Mouse (Mus musculus): ENCODE results near the gene Fbxl13. TPM values are rescaled to one million over a fixed set of nuclear protein-coding genes. Genes with fewer than 3 reads are reported as not detected.

Gene Fbxl13
- total RNA-seq, 1 experiment: not detected

GRCm38 (mm10) chr5:21485197-21485829, 160.1 kb downstream of the Fbxl13 start:
- TF ChIP-seq CHD2 (IDR thresholded peaks at IDR 0.05; ENCODE audit: low read depth, low read length) (no peak), ZNF384 (IDR thresholded peaks at IDR 0.05; ENCODE audit: low read depth, low read length) (no peak), HCFC1 (IDR thresholded peaks at IDR 0.05; ENCODE audit: borderline replicate concordance, insufficient read depth, low read length) (no peak), MAFK (IDR thresholded peaks at IDR 0.05; ENCODE audit: insufficient read depth, low read depth, low read length) (no peak), ZC3H11A (IDR thresholded peaks at IDR 0.05; ENCODE audit: borderline replicate concordance, low read depth, low read length) (no peak)
- in situ Hi-C loops (cut with MboI; ENCODE audit: low sequenced_read_pairs in 2 of 2, unreplicated experiment in 2 of 2): no loop called here
- H3K4me3 ChIP-seq (ENCODE audit: insufficient read depth in 1 of 2, low read depth in 1 of 2, low read length in 2 of 2, poor library complexity in 1 of 2, severe bottlenecking in 1 of 2): no peak overlapping the region

GRCm38 (mm10) chr5:21483275-21483674, 162.2 kb downstream of the Fbxl13 start:
- TF ChIP-seq HCFC1 (IDR thresholded peaks at IDR 0.05; ENCODE audit: borderline replicate concordance, insufficient read depth, low read length) (no peak), ZC3H11A (IDR thresholded peaks at IDR 0.05; ENCODE audit: borderline replicate concordance, low read depth, low read length) (no peak), MAFK (IDR thresholded peaks at IDR 0.05; ENCODE audit: insufficient read depth, low read depth, low read length) (no peak), ZNF384 (IDR thresholded peaks at IDR 0.05; ENCODE audit: low read depth, low read length) (no peak), CHD2 (IDR thresholded peaks at IDR 0.05; ENCODE audit: low read depth, low read length) (no peak)
- no peaks in the 10 kb centered on the region for H3K4me1 ChIP-seq (ENCODE audit: control insufficient read depth in 2 of 2, insufficient read depth in 2 of 2, low read length in 2 of 2, poor library complexity in 1 of 2)
- no peak for DNase-seq (ENCODE audit: low read depth, low spot score)
- H3K9me3 ChIP-seq (ENCODE audit: control insufficient read depth, insufficient read depth, low read depth, low read length): no peaks in the 10 kb centered on the region
- H3K4me3 ChIP-seq (ENCODE audit: insufficient read depth in 1 of 2, low read depth in 1 of 2, low read length in 2 of 2, poor library complexity in 1 of 2, severe bottlenecking in 1 of 2): no peak overlapping the region
- H3K9ac ChIP-seq (ENCODE audit: insufficient read depth, low read depth, low read length, poor library complexity, severe bottlenecking): no peak overlapping the region
- peaks cover 5% of the 10 kb centered on the region; the same call in 1 of the 2 replicates for H3K36me3 ChIP-seq (ENCODE audit: control insufficient read depth, insufficient read depth, low read length, poor library complexity, severe bottlenecking)
- in situ Hi-C loops (cut with MboI; ENCODE audit: low sequenced_read_pairs in 2 of 2, unreplicated experiment in 2 of 2): no loop called here
- no peak overlapping the region for H3K27ac ChIP-seq (ENCODE audit: insufficient read depth, low read depth, low read length, poor library complexity, severe bottlenecking)

More at GRCm38 (mm10) chr5:21485197-21485829, 160.1 kb downstream of the Fbxl13 start:
- peaks cover 5% of the 10 kb centered on the region; the same call in 1 of the 2 replicates for H3K36me3 ChIP-seq (ENCODE audit: control insufficient read depth, insufficient read depth, low read length, poor library complexity, severe bottlenecking)
- no peaks in the 10 kb centered on the region for H3K9me3 ChIP-seq (ENCODE audit: control insufficient read depth, insufficient read depth, low read depth, low read length)
- DNase-seq (ENCODE audit: low read depth, low spot score): no peak
- no peak overlapping the region for H3K27ac ChIP-seq (ENCODE audit: insufficient read depth, low read depth, low read length, poor library complexity, severe bottlenecking)
- H3K4me1 ChIP-seq (ENCODE audit: control insufficient read depth in 2 of 2, insufficient read depth in 2 of 2, low read length in 2 of 2, poor library complexity in 1 of 2): no peaks in the 10 kb centered on the region
- no peak overlapping the region for H3K9ac ChIP-seq (ENCODE audit: insufficient read depth, low read depth, low read length, poor library complexity, severe bottlenecking)

GRCm38 (mm10) chr5:21482446-21483222, 162.8 kb downstream of the Fbxl13 start:
- no peak for DNase-seq (ENCODE audit: low read depth, low spot score)
- in situ Hi-C loops (cut with MboI; ENCODE audit: low sequenced_read_pairs in 2 of 2, unreplicated experiment in 2 of 2): no loop called here
- Histone ChIP-seq H3K4me1 (ENCODE audit: control insufficient read depth in 2 of 2, insufficient read depth in 2 of 2, low read length in 2 of 2, poor library complexity in 1 of 2) (no peaks in the 10 kb centered on the region), H3K36me3 (ENCODE audit: control insufficient read depth, insufficient read depth, low read length, poor library complexity, severe bottlenecking) (peaks cover 5% of the 10 kb centered on the region; the same call in 1 of the 2 replicates), H3K4me3 (ENCODE audit: insufficient read depth in 1 of 2, low read depth in 1 of 2, low read length in 2 of 2, poor library complexity in 1 of 2, severe bottlenecking in 1 of 2) (no peak overlapping the region), H3K27ac (ENCODE audit: insufficient read depth, low read depth, low read length, poor library complexity, severe bottlenecking) (no peak overlapping the region), H3K9ac (ENCODE audit: insufficient read depth, low read depth, low read length, poor library complexity, severe bottlenecking) (no peak overlapping the region), H3K9me3 (ENCODE audit: control insufficient read depth, insufficient read depth, low read depth, low read length) (no peaks in the 10 kb centered on the region)
- TF ChIP-seq CHD2 (IDR thresholded peaks at IDR 0.05; ENCODE audit: low read depth, low read length) (no peak), MAFK (IDR thresholded peaks at IDR 0.05; ENCODE audit: insufficient read depth, low read depth, low read length) (peak; percentile 47; the same call in 1 of the 2 replicates)

DNA sequence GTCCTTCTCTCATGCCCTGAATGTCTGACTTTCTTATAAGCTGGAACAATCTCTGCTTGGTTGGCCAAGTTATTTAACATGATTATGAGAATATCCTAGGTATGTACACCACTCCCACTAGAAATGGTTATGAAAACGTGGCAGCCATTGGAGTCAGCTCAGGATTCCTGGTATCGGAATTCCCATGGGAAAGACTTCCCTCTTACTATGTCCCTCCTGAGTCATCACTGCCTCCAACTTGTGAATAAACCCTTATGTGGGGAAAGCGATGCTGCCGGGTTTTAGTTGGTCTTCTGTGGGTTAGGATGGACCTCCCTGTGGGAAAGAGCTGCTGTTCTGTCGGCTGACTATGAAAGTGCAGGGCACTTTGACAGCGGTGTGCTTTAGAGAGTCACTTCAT, 163.9 kb downstream of the Fbxl13 start:
- Histone ChIP-seq H3K4me3 (ENCODE audit: insufficient read depth in 1 of 2, low read depth in 1 of 2, low read length in 2 of 2, poor library complexity in 1 of 2, severe bottlenecking in 1 of 2) (no peak overlapping the region), H3K36me3 (ENCODE audit: control insufficient read depth, insufficient read depth, low read length, poor library complexity, severe bottlenecking) (peaks cover 8% of the 10 kb centered on the region; the same call in 1 of the 2 replicates), H3K9me3 (ENCODE audit: control insufficient read depth, insufficient read depth, low read depth, low read length) (no peaks in the 10 kb centered on the region), H3K9ac (ENCODE audit: insufficient read depth, low read depth, low read length, poor library complexity, severe bottlenecking) (no peak overlapping the region), H3K4me1 (ENCODE audit: control insufficient read depth in 2 of 2, insufficient read depth in 2 of 2, low read length in 2 of 2, poor library complexity in 1 of 2) (no peaks in the 10 kb centered on the region), H3K27ac (ENCODE audit: insufficient read depth, low read depth, low read length, poor library complexity, severe bottlenecking) (no peak overlapping the region)
- TF ChIP-seq CHD2 (IDR thresholded peaks at IDR 0.05; ENCODE audit: low read depth, low read length) (no peak), MAFK (IDR thresholded peaks at IDR 0.05; ENCODE audit: insufficient read depth, low read depth, low read length) (no peak), HCFC1 (IDR thresholded peaks at IDR 0.05; ENCODE audit: borderline replicate concordance, insufficient read depth, low read length) (no peak), ZC3H11A (IDR thresholded peaks at IDR 0.05; ENCODE audit: borderline replicate concordance, low read depth, low read length) (no peak), ZNF384 (IDR thresholded peaks at IDR 0.05; ENCODE audit: low read depth, low read length) (no peak)
- in situ Hi-C loops (cut with MboI; ENCODE audit: low sequenced_read_pairs in 2 of 2, unreplicated experiment in 2 of 2): no loop called here
- no peak for DNase-seq (ENCODE audit: low read depth, low spot score)
